Mouse (Mus musculus) gastrocnemius, adult 2 months (tissue): Measurements from ENCODE around the gene Pacs2. TPM values are rescaled to one million over a fixed set of nuclear protein-coding genes. Genes with fewer than 3 reads are reported as not detected.

Experiments
- DNase-seq: peaks from one replicate; pipeline ENCODE4 v3.0.0; 2022
- H3K27ac ChIP-seq: fragments of 200-600 bp; 2 replicates; pipeline ENCODE4 v1.8.1; 2022; ENCODE audit warnings: mild to moderate bottlenecking
- H3K4me3 ChIP-seq: fragments of 200-600 bp; 2 replicates; pipeline ENCODE4 v1.8.1; 2022; ENCODE audit warnings: mild to moderate bottlenecking, moderate library complexity
- CTCF ChIP-seq: fragments of 200-600 bp; IDR thresholded peaks from 2 replicates; pipeline ENCODE4 v1.8.1; 2022; ENCODE audit warnings: antibody characterized with exemption, mild to moderate bottlenecking, moderate library complexity
- intact Hi-C: fragments of 180-260 bp; cut with DNase I; formaldehyde crosslinking; loops from one replicate; pipeline ENCODE4 v1.15.1; 2025
- microRNA-seq: library from miRNA; unstranded; fragments of <30 nt; microRNA quantifications from one replicate; pipeline ENCODE4 v1.2.0, GENCODE M21; 2021
- total RNA-seq, 2 experiments: library from RNA; stranded (reverse); gene quantifications; 2 replicates each; pipeline ENCODE4 v1.2.3; 2021

The Pacs2 gene
- total RNA-seq, 2 experiments from 2014 or later: 35.9 to 41.0 TPM

DNA sequence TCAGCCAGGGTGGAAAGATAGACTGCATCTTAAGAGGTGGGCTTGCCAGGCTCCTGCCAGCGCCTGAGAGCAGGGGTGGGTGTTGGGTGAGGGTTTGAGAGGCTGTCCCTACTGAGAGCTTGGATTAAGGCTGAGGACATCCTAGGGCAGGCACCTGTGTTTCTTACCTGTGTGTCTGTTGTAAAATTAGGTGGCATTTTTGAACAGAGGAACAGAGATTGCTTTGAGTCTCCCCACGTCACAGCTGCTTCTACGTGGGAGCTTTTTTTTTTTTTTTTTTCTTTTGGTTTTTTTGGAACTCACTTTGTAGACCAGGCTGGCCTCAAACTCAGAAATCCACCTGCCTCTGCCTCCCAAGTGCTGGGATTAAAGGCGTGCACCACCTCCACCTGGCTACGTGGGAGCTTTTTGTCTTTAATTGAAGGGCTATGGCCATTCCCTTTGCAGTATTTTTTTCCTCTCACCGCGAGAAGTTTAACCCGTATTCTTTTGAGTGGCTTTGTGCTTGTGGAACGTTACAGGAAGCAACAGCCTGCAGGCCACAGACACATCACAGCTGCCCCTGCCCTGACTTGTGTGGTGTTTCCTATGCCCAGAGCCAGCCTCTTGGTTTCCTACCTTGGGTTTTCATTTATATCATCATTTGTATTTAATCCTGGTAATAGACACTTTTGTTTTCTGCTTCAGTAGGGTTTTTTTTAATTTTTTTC lies 87.1 kb downstream of the Pacs2 start:
- Histone ChIP-seq H3K27ac (peak overlapping the region; percentile 85), H3K4me3 (no peak overlapping the region)
- DNase-seq: peak; percentile 19
- no peak for TF ChIP-seq CTCF
- intact Hi-C loops: loop anchor here (5.0 to 10.0 kb wide), 2 partner anchors 94 to 227 kb away; no protein-coding TSS in a partner anchor

DNA sequence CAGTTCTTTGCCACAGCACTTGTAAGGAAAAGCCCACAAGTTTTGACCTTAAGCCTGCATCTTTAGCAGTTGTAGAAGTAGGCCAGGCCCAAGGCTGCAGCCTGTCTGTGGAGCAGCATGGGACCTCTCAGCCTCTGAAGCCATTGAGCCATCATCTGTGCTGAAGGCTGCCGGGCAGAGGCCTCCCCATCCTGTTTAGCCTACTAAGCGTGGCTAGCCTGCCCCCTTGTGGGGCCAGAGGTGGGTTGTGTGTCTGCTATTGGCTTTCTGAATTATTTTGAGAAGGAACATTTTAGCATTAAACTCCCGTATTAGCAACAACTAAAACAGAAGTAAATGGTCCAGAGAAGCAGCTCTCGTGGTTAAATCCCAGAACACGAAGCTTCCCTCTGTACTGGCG lies 88.2 kb downstream of the Pacs2 start:
- intact Hi-C loops: loop anchor here (5.0 to 10.0 kb wide), 2 partner anchors 95 to 228 kb away; no protein-coding TSS in a partner anchor
- no peak overlapping the region for H3K4me3 ChIP-seq
- peak overlapping the region; percentile 20; the same call in 1 of the 2 replicates for H3K27ac ChIP-seq
- peak; percentile 76 for DNase-seq
- TF ChIP-seq CTCF: peak; percentile 71

DNA sequence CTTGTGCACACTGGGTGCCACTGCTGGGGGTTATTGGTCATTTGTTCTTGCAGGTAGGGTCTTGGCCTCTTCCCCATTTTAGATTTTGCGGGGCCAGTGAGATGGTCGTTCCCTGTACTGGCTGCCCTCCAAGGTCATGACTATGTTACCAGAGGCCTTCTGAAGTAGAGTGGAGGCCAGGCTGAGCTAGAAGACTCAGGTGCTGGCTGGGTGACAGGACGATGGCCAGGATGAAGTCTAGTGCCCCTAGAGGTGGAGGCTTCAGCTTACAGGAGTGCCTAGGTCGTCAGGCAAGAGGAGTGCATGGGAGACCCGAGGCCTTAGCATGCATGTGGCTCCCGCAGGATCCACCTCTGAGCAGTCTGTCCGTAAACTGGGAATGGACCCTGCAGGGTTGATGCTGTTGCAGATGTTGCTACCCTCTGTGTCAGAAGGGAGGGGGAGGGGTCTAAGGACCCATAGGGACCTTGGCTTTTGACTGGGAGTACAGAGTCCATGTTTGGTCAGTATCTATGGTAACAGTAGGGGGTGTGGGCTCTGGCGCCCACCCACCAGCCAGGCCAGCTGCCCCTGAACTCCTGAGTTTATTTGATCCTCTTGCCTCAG lies 89.6 kb downstream of the Pacs2 start:
- H3K4me3 ChIP-seq: no peak overlapping the region
- TF ChIP-seq CTCF: peak; percentile 40
- no peak overlapping the region for H3K27ac ChIP-seq
- intact Hi-C loops: loop anchor here (5.0 to 10.0 kb wide), 2 partner anchors 97 to 229 kb away; no protein-coding TSS in a partner anchor
- peak; percentile 32 for DNase-seq

- TF ChIP-seq CTCF: no peak
- intact Hi-C loops: loop anchor here (10.0 kb wide), 1 partner anchor 232 kb away; no protein-coding TSS in a partner anchor
- Histone ChIP-seq H3K27ac (peak overlapping the region; percentile 52), H3K4me3 (no peak overlapping the region)
- no peak for DNase-seq
These were observed 92.1 kb downstream of the Pacs2 start for GRCm38 (mm10) chr12:113106386-113106785.

DNA sequence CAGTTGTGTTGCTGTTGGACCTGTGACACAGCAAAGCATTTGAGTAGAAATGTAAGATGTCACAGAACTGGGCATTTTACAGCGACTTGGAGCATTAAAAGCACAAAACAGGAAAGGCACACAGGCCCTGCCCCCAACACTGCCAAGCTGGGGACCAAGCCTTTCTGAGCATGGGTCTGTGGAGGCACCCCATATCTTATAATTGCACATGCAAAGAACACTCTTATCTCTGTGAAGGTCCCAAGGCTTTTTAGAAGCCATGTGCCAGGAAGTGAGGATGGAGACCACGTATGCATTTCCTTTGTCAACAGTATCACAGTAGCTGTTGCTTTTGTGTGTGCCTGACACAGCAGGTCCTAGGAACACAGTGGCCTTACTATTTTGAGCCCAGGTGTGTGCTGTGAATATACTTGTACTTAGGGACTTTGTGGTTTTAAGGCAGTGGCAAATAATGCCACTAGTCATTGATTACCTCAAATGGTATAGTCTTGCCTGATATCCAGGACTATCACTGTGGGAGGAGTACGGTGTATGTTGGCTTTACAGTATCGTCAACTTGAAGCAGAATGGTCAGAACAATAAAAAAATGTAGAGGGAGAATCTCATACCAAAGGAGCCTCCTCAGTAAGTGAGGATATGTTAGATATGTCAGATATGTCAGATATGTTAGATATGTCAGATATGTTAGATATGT lies 93.3 kb downstream of the Pacs2 start:
- no peak for DNase-seq
- Histone ChIP-seq H3K27ac (peak overlapping the region; percentile 35; the same call in 1 of the 2 replicates), H3K4me3 (no peak overlapping the region)
- no peak for TF ChIP-seq CTCF
- intact Hi-C loops: loop anchor here (10.0 kb wide), 1 partner anchor 233 kb away; no protein-coding TSS in a partner anchor

DNA sequence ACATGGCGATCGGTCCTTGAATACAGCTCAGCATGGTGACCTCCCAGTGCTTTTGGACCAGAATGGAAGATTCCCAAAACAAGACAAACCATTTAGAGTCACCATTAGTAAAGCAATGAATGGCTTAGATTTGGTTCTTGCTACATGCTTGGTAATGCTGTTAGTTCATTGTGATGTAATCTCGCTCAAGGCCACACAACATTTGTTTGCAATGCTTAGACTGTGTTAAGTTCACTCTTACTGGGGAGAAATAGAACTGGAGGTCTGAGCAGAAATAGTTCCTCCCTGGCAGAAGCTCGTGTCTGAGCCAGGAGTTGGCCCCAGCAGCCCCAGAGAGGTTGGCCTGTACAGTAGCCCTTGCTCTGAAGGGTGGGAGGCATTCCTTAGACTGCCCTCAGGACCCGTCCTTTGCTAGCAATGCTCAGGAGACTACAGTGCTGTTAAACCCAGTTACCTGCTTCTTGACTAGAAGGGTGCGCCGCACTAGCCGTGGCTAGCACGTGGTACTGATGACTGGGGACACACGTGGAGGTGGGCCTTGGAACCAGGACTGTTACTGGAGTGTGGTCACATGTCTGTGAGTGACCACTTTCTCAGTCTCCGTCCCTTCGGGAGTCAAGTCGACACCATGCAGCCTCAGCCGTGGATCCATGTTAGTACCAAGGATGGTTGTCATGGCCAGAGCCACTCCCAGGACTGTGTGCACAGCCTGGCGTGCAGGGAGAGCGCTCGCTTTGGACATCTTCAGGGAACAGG lies 94.4 kb downstream of the Pacs2 start:
- intact Hi-C loops: loop anchor here (10.0 kb wide), 1 partner anchor 234 kb away; no protein-coding TSS in a partner anchor
- no peak for TF ChIP-seq CTCF
- H3K27ac ChIP-seq: peak overlapping the region; percentile 13; the same call in 1 of the 2 replicates
- no peak overlapping the region for H3K4me3 ChIP-seq
- no peak for DNase-seq

- Histone ChIP-seq H3K27ac (no peak overlapping the region), H3K4me3 (no peak overlapping the region)
- TF ChIP-seq CTCF: no peak
- intact Hi-C loops: loop anchor here (10.0 kb wide), 1 partner anchor 235 kb away; no protein-coding TSS in a partner anchor
- DNase-seq: no peak
These were observed 95.5 kb downstream of the Pacs2 start for GRCm38 (mm10) chr12:113109801-113110200.

GRCm38 (mm10) chr12:113114141-113114540 lies 99.8 kb downstream of the Pacs2 start:
- intact Hi-C loops: no loop called here
- no peak for DNase-seq
- no peak overlapping the region for H3K4me3 ChIP-seq
- H3K27ac ChIP-seq: no peak overlapping the region
- TF ChIP-seq CTCF: no peak

- intact Hi-C loops: no loop called here
- Histone ChIP-seq H3K4me3 (no peak overlapping the region), H3K27ac (no peak overlapping the region)
- no peak for TF ChIP-seq CTCF
- no peak for DNase-seq
These were observed 100.7 kb downstream of the Pacs2 start for GRCm38 (mm10) chr12:113114856-113115538.

GRCm38 (mm10) chr12:113119516-113120410 lies 105.5 kb downstream of the Pacs2 start:
- TF ChIP-seq CTCF: peak; percentile 97
- Histone ChIP-seq H3K4me3 (no peak overlapping the region), H3K27ac (peak overlapping the region; percentile 4; the same call in 1 of the 2 replicates)
- peak; percentile 89 for DNase-seq
- intact Hi-C loops: loop anchor here (1.0 kb wide), 1 partner anchor 37 kb away; the partner anchor contains the start of gene Tedc1

Small RNAs within 50 kb of the gene (microRNA-seq; reads per million reads assigned to microRNA genes)
- gene Gm44471: not detected

Other genes starting within 250 kb of the Pacs2 start
- gene Ahnak2, start 211.9 kb upstream of the Pacs2 start, total RNA-seq: 1 to 10 TPM; 5.0 to 8.5 TPM
- under 1 TPM; 0.20 to 0.36 TPM for gene Clba1, start 205.6 kb upstream of the Pacs2 start, total RNA-seq
- gene Cdca4, start 185.1 kb upstream of the Pacs2 start, total RNA-seq: 1 to 10 TPM; 3.0 to 3.1 TPM
- under 1 TPM in 1 of 2 experiments, not detected in 1; 0.14 TPM for gene Gpr132, start 146.3 kb upstream of the Pacs2 start, total RNA-seq
- gene Jag2, start 84.7 kb upstream of the Pacs2 start, total RNA-seq: 10 to 100 TPM; 20.3 to 30.2 TPM
- gene Nudt14, start 72.4 kb upstream of the Pacs2 start, total RNA-seq: 1 to 10 TPM; 5.4 to 7.9 TPM
- gene Btbd6, start 38.0 kb upstream of the Pacs2 start, total RNA-seq: 10 to 100 TPM; 13.3 to 20.6 TPM
- gene Brf1, start 13.8 kb upstream of the Pacs2 start, total RNA-seq: 10 to 100 TPM; 20.8 to 21.5 TPM
- not detected for gene Tex22, start 60.0 kb downstream of the Pacs2 start, total RNA-seq
- gene Mta1, start 83.8 kb downstream of the Pacs2 start, total RNA-seq: 10 to 100 TPM; 36.2 to 41.5 TPM
- gene Crip2, start 125.7 kb downstream of the Pacs2 start, total RNA-seq: 10 to 100 TPM; 32.4 to 41.1 TPM
- 100 to 1,000 TPM in 1 of 2 experiments, 10 to 100 TPM in 1; 71.2 to 113 TPM for gene Crip1, start 131.8 kb downstream of the Pacs2 start, total RNA-seq
- gene Tedc1, start 141.9 kb downstream of the Pacs2 start, total RNA-seq: not detected
- not detected for gene Tmem121, start 171.4 kb downstream of the Pacs2 start, total RNA-seq